Mouse (Mus musculus) thymus, adult 2 months (tissue): ENCODE measurements around the gene Ambra1.

Experiments used
- CTCF ChIP-seq: fragments of 200-500 bp; IDR thresholded peaks from 2 replicates; pipeline ENCODE4 v1.5.1; 2012; ENCODE audit warnings: mild to moderate bottlenecking, control low read depth, low read length, moderate library complexity, borderline replicate concordance; ENCODE audit not compliant: control insufficient read depth, poor library complexity, insufficient read depth; ENCODE audit errors: extremely low read depth
- POLR2A ChIP-seq: fragments of 200-500 bp; IDR thresholded peaks from 2 replicates; pipeline ENCODE4 v1.6.1; 2012; ENCODE audit warnings: mild to moderate bottlenecking, low read length, control low read depth, moderate library complexity; ENCODE audit not compliant: control insufficient read depth, poor library complexity, insufficient read depth; ENCODE audit errors: extremely low read depth

DNA sequence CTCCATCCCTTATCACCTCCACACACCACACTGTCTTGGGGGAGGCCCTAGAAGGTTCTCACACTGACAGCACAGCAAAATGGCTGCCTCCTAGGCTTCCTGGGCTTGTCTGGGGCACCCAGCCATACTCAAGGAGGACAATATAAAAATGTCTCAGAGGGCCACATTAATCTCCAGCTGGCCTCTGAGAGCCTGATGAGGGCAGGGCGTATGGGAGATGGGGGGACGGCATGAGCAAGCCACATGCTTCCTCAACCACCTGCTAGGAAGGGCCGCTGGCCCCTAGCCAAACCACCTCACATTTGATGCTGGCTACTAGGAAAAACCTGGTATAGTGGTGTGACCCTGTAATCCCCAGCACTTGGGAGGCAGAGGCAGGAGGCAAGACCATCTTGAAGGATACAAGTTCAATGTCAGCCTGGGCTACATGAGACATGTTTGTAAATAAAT, 218.9 kb downstream of the Ambra1 start:
- TF ChIP-seq POLR2A (no peak), CTCF (no peak)
